Mouse (Mus musculus): Measurements from ENCODE around the gene Eya2.

GRCm38 (mm10) chr2:165654696-165655491 lies 60.1 kb downstream of the Eya2 start:
- TF ChIP-seq POLR2A (IDR thresholded peaks at IDR 0.05; ENCODE audit: borderline replicate concordance, control insufficient read depth, low read depth, low read length): no peak
- no peak for TF ChIP-seq CTCF (IDR thresholded peaks at IDR 0.05; ENCODE audit: control insufficient read depth, insufficient read depth, low read length)
